Comparison of ENCODE assay signal across 12 mouse cellular contexts in the genomic region with DNA sequence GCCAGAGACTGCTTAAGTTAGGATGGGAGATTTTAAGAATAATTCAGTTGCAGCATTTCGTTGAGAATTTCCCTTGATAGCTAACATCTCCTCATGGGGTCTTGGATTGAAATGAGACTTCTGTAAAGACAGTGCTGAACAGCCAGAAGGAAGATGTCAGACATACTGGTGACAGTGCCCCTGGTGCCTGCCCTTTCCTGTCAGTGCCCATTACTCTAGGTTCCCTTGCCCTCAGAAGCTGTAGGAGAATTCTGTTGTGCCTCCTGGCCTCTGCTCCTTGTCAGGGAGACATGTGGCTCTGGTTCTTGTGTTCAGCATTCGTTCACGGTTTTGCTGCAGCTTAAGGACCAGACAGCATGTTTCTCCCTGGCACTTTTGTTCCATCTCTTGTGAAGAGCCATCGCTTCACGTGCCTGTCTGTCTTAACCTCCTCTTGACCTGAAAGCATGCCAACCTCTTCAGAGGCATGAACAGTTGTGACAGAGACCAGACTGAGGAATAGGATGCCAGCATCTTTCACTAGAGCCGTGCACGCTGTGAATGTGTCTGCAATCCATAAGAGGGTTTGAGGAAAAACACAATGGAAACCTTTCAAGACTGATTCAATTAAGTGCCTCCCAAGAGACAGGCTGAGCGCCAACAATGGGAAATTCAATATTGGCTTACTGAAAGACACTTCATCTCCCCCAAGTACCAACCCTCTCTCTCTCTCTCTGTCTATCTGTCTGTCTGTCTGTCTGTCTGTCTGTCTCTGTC. TPM values are rescaled to one million over a fixed set of nuclear protein-coding genes. Genes with fewer than 3 reads are reported as not detected.
DNase-seq lines count a peak whose midpoint lies in the region; ATAC-seq and TF ChIP-seq lines count a peak whose summit lies in the region.
"Had no signal": no experiment of that assay in that cellular context is flagged by ENCODE, and none has a peak within 500 bp of the region (broad histone marks: within the 10 kb centered on the region; RNA-seq: fewer than 3 reads in every experiment).

No protein-coding gene starts in this region.

- H3K27ac ChIP-seq in layer of hippocampus, adult 2 months, result peak overlapping the region; percentile 2
- no peak overlapping the region for H3K27ac ChIP-seq in forebrain, embryonic 11.5 days (ENCODE audit: low read depth, low read length)
- H3K27ac ChIP-seq in hindbrain, postnatal 0 days, result no peak overlapping the region
- H3K27ac ChIP-seq in olfactory bulb, adult 2 months (ENCODE audit: insufficient read depth, low read depth, low read length), result peak overlapping the region; percentile 41
- no peak overlapping the region for H3K27ac ChIP-seq in kidney, embryonic 14.5 days (ENCODE audit: low read depth, low read length)
- H3K27ac ChIP-seq: gastrocnemius, adult 2 months; kidney, postnatal 0 days; liver, embryonic 13.5 days; stomach, embryonic 15.5 days had no signal

- no peak for TF ChIP-seq POLR2A in olfactory bulb, adult 2 months (IDR thresholded peaks at IDR 0.05; ENCODE audit: insufficient read depth, low read depth, low read length)

- no peak overlapping the region for H3K4me3 ChIP-seq in layer of hippocampus, adult 2 months
- no peak overlapping the region for H3K4me3 ChIP-seq in forebrain, embryonic 11.5 days (ENCODE audit: low read depth, low read length)
- no peak overlapping the region for H3K4me3 ChIP-seq in hindbrain, postnatal 0 days (ENCODE audit: low read length)
- no peak overlapping the region for H3K4me3 ChIP-seq in olfactory bulb, adult 2 months (ENCODE audit: insufficient read depth, low read depth, low read length)
- H3K4me3 ChIP-seq in kidney, embryonic 14.5 days (ENCODE audit: low read length), result no peak overlapping the region
- H3K4me3 ChIP-seq: gastrocnemius, adult 2 months; liver, embryonic 13.5 days; stomach, embryonic 15.5 days had no signal

- TF ChIP-seq CTCF in layer of hippocampus, adult 2 months (conservative IDR thresholded peaks at IDR 0.05), result no peak
- TF ChIP-seq CTCF in hindbrain, postnatal 0 days (IDR thresholded peaks at IDR 0.05; ENCODE audit: low read depth), result no peak
- TF ChIP-seq CTCF in olfactory bulb, adult 2 months (IDR thresholded peaks at IDR 0.05; ENCODE audit: insufficient read depth, low read depth, low read length), result no peak

- WGBS in forebrain, embryonic 11.5 days, result 41% methylated on average over 8 of the region's 8 CpGs
- WGBS in hindbrain, postnatal 0 days, result 21% methylated on average over 8 of the region's 8 CpGs
- 44% methylated on average over 8 of the region's 8 CpGs for WGBS in olfactory bulb, adult 2 months
- 84% methylated on average over 8 of the region's 8 CpGs for WGBS in kidney, embryonic 14.5 days

- no peaks in the 10 kb centered on the region for H3K36me3 ChIP-seq in forebrain, embryonic 11.5 days (ENCODE audit: control insufficient read depth, insufficient read depth, low read length)
- H3K36me3 ChIP-seq in hindbrain, postnatal 0 days (ENCODE audit: insufficient read depth, low read length), result no peaks in the 10 kb centered on the region
- H3K36me3 ChIP-seq in kidney, embryonic 14.5 days (ENCODE audit: control insufficient read depth, insufficient read depth, low read length), result no peaks in the 10 kb centered on the region
- H3K36me3 ChIP-seq: liver, embryonic 13.5 days; stomach, embryonic 15.5 days had no signal

- no peaks in the 10 kb centered on the region for H3K27me3 ChIP-seq in forebrain, embryonic 11.5 days (ENCODE audit: control insufficient read depth, insufficient read depth, low read length)
- H3K27me3 ChIP-seq in hindbrain, postnatal 0 days (ENCODE audit: insufficient read depth, low read length), result no peaks in the 10 kb centered on the region
- no peaks in the 10 kb centered on the region for H3K27me3 ChIP-seq in kidney, embryonic 14.5 days (ENCODE audit: control insufficient read depth, insufficient read depth, low read length)
- H3K27me3 ChIP-seq: liver, embryonic 13.5 days; stomach, embryonic 15.5 days had no signal

- no peaks in the 10 kb centered on the region for H3K9me3 ChIP-seq in forebrain, embryonic 11.5 days (ENCODE audit: control insufficient read depth, low read length)
- no peaks in the 10 kb centered on the region for H3K9me3 ChIP-seq in hindbrain, postnatal 0 days (ENCODE audit: low read length)
- no peaks in the 10 kb centered on the region for H3K9me3 ChIP-seq in kidney, embryonic 14.5 days (ENCODE audit: control insufficient read depth, low read length)
- H3K9me3 ChIP-seq: liver, embryonic 13.5 days; stomach, embryonic 15.5 days had no signal

- no peak overlapping the region for H3K4me2 ChIP-seq in forebrain, embryonic 11.5 days (ENCODE audit: low read depth, low read length, severe bottlenecking)
- no peak overlapping the region for H3K4me2 ChIP-seq in hindbrain, postnatal 0 days (ENCODE audit: low read depth, low read length)
- no peak overlapping the region for H3K4me2 ChIP-seq in kidney, embryonic 14.5 days (replicated peaks; ENCODE audit: low read depth, low read length)
- H3K4me2 ChIP-seq: liver, embryonic 13.5 days; stomach, embryonic 15.5 days had no signal

- H3K9ac ChIP-seq in forebrain, embryonic 11.5 days (ENCODE audit: low read length), result no peak overlapping the region
- H3K9ac ChIP-seq in hindbrain, postnatal 0 days (replicated peaks; ENCODE audit: low read length), result no peak overlapping the region
- H3K9ac ChIP-seq in kidney, embryonic 14.5 days (ENCODE audit: low read depth, low read length), result no peak overlapping the region
- H3K9ac ChIP-seq: liver, embryonic 13.5 days; stomach, embryonic 15.5 days had no signal

- H3K4me1 ChIP-seq in forebrain, embryonic 11.5 days (replicated peaks; ENCODE audit: control insufficient read depth, insufficient read depth, low read length), result peaks cover 4% of the 10 kb centered on the region; the same call in 1 of the 2 replicates
- peaks cover 7% of the 10 kb centered on the region; the same call in 1 of the 2 replicates for H3K4me1 ChIP-seq in hindbrain, postnatal 0 days (ENCODE audit: insufficient read depth, low read length)
- H3K4me1 ChIP-seq in olfactory bulb, adult 2 months (ENCODE audit: control insufficient read depth, insufficient read depth, low read length), result peaks cover 18% of the 10 kb centered on the region; the same call in 1 of the 2 replicates
- no peaks in the 10 kb centered on the region for H3K4me1 ChIP-seq in kidney, embryonic 14.5 days (ENCODE audit: control insufficient read depth, insufficient read depth, low read length)
- H3K4me1 ChIP-seq: liver, embryonic 13.5 days; stomach, embryonic 15.5 days had no signal

- ATAC-seq in forebrain, embryonic 11.5 days (replicated peaks; ENCODE audit: low FRiP score), result 0 out of 2 replicates have a peak, but pooled peaks have one; percentile 56
- peak; percentile 87 for ATAC-seq in hindbrain, postnatal 0 days
- no peak for ATAC-seq in kidney, embryonic 14.5 days (ENCODE audit: low FRiP score, low TSS enrichment)

- no peak for DNase-seq in layer of hippocampus, adult 2 months (ENCODE audit: low spot score in 2 of 2)
- DNase-seq in layer of hippocampus, adult 8-10 months (ENCODE audit: low spot score in 2 of 2), result no peak
- DNase-seq in forebrain, embryonic 11.5 days (ENCODE audit: low spot score), result no peak
- peak; percentile 70 for DNase-seq in hindbrain, postnatal 0 days (ENCODE audit: low spot score)
- DNase-seq in frontal cortex, adult 2 months (ENCODE audit: extremely low spot score in 1 of 2, low spot score in 1 of 2), result no peak
- DNase-seq in spleen, adult 18-20 months, result no peak
- DNase-seq: gastrocnemius, adult 2 months; liver, embryonic 13.5 days had no signal

RNA-seq across cellular contexts. Expression of a gene that starts 48.9 kb away (rescaled TPM):
- total RNA-seq in layer of hippocampus, adult 2 months (2021), result 1 to 10 TPM; 4.2 to 4.8 TPM
- 1 to 10 TPM; 3.2 to 6.0 (median 4.2) TPM for total RNA-seq in layer of hippocampus, adult 8-10 months (2022)
- 0.92 and 1.1 TPM in 2 replicates for polyA plus RNA-seq in forebrain, embryonic 11.5 days (2014; fragmentation: Nextera tagmentation; extraction: Ambion mirVana)
- total RNA-seq in hindbrain, postnatal 0 days (2014; rRNA removed), result 1.9 and 4.5 TPM in 2 replicates
- 2.3 and 2.5 TPM in 2 replicates for polyA plus RNA-seq in hindbrain, postnatal 0 days (2015; fragmentation: Nextera tagmentation; extraction: Ambion mirVana)
- polyA plus RNA-seq in olfactory bulb, adult 2 months (2012; ENCODE audit: insufficient read depth, insufficient read length, low replicate concordance, missing spikeins), result not detected in 2 replicates
- polyA plus RNA-seq in frontal cortex, adult 2 months (2012; rRNA removed), result 2.9 and 3.2 TPM in 2 replicates
- polyA plus RNA-seq in kidney, embryonic 14.5 days (2014; fragmentation: Nextera tagmentation; extraction: Ambion mirVana), result 5.4 and 5.9 TPM in 2 replicates

Comparison
In these comparisons a context has a peak if more than half of its experiments do, and no peak if none do; other contexts are left out.
1. H3K27ac ChIP-seq: peak in layer of hippocampus, adult 2 months (single experiment) and olfactory bulb, adult 2 months (single experiment); none in forebrain, embryonic 11.5 days (single experiment), hindbrain, postnatal 0 days (single experiment) and kidney, embryonic 14.5 days (single experiment).